Mouse (Mus musculus) bone marrow macrophage, adult 2 months (primary cell): Measurements from ENCODE around the gene Gpbar1.

Source experiments
- CTCF ChIP-seq: IDR thresholded peaks from 2 replicates; pipeline ENCODE4 v1.5.1; 2012; ENCODE audit warnings: low read depth, mild to moderate bottlenecking, low read length, moderate library complexity
- POLR2A ChIP-seq: IDR thresholded peaks from 2 replicates; pipeline ENCODE4 v1.6.1; 2012; ENCODE audit warnings: mild to moderate bottlenecking, low read depth, low read length, borderline replicate concordance

DNA sequence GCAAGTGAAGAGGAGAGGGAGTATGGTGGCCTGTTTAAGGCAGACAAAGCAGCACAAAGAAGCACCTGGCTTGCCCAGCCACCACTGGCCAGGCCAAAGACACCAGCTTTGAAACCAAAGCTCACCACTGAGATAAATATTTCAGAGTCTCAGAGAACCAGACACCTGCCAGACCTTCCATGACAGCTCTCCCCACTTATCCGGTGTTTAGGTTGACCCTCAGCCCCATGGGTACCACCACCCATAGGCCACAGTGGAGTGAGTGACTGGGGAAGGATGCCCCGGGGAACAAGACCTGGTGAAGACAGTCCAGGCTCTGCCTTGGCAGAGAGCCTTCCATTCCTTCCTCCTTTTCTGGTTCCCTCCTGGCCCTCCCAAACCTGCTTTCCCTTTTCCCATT lies 24.5 kb downstream of the Gpbar1 start:
- TF ChIP-seq CTCF = no peak
- TF ChIP-seq POLR2A = no peak
